Mouse (Mus musculus) heart, postnatal 4 days (tissue): ENCODE data around the gene D430042O09Rik. TPM values are rescaled to one million over a fixed set of nuclear protein-coding genes. Genes with fewer than 3 reads are reported as not detected.

Source experiments
- DNase-seq: peaks from one replicate; pipeline ENCODE4 v3.0.0; 2021
- total RNA-seq, 2 experiments: library from RNA; stranded (reverse); gene quantifications; 2 replicates each; pipeline ENCODE4 v1.2.3; 2021

The D430042O09Rik gene
- total RNA-seq, 2 experiments from 2014 or later = 19.0 to 20.6 TPM

DNA sequence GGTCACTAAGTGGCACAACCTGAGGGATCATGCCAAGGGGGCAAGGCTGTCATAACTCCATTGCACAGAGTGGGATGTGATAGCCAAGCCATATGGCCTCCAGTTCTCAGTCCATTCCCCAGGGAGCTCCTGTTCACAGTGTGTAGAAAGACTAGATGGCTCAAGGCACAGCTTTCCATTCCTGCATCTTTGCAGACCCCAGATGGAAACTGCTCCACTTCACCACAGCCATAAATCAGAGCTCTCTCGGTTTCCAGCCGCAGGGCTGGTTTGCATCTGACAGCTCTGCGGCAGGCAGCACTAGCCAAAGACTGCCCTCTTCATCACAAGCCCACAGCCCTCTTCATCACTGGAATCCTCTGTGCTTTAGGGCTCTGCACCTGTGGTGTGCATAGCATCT, 108.0 kb downstream of the D430042O09Rik start:
- no peak for DNase-seq

DNA sequence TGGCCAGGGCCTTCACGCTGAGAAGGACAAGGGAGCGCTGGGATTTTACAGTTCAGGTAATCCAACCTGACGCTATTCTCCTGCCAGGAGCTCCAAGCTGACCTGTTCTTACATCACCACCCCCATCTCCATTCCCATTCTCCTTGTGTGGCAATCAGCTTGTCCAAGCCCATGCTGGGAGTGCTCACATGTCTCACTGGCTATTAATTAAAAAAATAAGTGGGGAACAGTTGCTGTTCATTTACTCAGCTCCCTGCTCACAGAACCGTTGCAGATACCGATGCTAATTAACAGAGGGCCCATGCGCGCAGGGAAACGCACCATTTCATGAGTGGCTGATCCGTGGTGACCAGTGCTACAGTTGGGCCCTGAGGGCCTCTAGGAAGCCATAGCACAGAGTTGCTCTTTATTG, 110.6 kb downstream of the D430042O09Rik start:
- DNase-seq = no peak

DNA sequence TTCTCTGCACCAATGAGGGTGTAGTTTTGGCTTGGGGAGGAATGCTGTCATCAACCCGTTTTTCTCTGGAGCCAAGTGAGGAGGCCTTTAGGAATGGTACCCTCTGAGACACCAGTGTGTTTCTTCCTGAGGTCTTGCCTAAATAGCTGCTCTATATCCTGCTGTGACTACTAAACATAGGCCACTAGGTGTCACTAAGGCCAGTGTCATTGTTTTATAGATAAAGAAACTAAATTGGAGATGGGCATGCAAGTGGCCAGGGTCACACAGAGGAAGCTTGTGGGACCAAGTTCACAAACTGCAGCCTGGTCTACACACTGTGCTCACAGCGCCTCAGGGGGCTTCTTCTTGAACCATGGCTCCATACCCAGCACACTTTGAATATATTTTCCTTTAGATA, 112.5 kb downstream of the D430042O09Rik start:
- no peak for DNase-seq

- DNase-seq = no peak
Observed at GRCm38 (mm10) chr7:125826425-125826824, 118.7 kb downstream of the D430042O09Rik start.

DNA sequence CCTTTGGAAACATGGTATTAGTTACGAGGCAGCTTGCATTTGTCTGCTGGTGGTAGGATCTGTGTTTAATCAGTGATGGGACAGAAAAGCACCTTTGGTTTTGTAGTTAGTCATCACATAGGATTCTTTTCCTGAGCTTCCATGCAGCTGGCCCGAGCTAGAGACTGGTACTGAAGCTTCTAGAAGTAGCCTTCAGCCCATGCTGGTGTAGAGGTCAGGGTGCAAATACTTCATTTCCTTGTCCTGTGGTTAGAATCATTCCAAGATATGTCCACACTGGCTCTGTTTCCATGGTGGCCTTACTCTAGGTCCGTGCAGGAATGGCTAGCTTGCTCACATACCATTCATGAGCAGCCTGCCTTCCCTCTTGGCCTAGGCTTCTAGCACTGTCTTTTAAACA, 119.2 kb downstream of the D430042O09Rik start:
- no peak for DNase-seq

GRCm38 (mm10) chr7:125827420-125827819, 119.7 kb downstream of the D430042O09Rik start:
- DNase-seq = peak; percentile 29

DNA sequence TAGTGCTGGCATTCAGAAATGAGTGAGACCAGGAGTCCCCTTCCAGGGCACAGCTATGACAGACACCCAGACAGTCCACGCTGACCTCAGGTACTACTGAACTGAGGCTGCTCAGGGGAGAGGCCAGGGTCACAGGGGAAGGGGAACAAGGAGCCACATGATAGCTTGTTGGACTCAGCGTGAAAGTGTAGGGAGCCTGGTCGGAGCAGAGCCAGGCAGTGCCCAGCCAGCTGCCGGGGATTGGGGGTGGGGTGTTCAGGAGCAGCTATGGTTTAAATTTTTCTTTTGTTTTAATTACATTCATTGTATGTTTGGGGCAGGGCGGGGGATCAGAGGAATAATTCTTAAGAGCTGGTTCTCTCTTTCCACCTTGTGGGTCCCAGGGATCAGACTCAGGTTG, 120.9 kb downstream of the D430042O09Rik start:
- DNase-seq = peak; percentile 25

DNA sequence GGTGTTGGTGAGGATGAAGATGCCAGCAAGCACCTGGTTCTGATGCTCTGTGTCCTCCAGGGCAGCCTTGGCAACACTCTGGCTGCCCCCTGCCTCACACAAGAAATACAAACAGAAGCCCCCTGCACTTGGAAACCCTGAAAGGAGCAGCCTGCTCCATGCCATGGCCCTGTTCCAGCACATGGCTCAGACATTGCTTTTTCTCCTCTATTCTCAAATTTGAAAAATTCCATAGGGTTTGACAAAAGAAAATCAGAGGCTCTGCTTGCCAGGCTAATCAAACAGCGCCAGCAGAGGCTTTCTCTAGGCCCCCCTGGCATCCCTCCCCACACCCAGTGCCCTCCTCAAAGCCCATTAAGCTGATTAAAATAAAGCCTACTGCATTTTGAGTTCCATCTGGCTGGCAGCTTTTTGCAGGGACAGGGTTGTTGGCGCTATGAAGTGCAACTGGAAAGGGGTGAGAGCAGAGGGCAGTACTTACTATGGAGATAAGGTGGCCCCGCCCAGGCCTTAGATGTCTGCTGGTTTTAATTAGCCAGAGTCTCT, 121.5 kb downstream of the D430042O09Rik start:
- peak; percentile 60 for DNase-seq

DNA sequence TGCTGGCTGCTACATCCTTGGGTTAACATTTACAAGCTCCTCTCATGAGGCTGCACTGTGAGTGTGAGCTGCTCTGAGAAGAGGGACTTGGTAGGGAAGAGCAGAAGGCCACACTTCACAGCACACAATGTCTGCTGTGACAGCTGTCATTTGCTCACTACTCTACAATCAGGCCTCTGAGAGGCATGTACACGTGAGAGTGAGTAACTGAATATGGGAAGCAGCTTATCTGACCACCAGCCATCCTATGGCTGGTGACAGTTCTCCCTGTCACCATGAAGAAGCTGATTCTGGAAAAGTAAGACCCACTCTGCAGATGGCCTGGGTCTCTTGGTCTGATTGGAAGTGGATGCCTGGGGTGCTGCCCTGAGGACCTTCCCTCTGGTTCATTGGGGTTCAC, 125.1 kb downstream of the D430042O09Rik start:
- no peak for DNase-seq

DNA sequence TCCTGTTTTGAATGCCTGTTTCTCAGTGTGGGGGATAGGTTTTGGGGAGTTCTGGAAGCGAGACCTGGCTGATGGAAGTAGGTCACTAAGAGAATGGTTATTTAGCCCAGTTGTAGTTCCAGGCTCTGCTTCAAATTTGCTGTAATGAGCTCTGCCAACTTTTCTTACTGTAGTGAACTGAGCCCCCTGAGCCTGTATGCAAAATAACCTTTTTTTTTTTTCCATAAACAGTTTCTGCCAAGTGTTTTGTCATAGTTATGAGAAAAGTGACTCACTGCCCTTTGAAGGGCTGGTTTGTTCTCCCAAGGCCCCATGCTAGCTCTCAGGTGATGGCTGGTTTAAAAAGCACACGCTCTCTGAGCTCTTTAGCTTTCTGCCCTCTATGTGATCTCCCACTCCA, 125.8 kb downstream of the D430042O09Rik start:
- DNase-seq = no peak

GRCm38 (mm10) chr7:125838078-125838742, 130.5 kb downstream of the D430042O09Rik start:
- DNase-seq = no peak

DNA sequence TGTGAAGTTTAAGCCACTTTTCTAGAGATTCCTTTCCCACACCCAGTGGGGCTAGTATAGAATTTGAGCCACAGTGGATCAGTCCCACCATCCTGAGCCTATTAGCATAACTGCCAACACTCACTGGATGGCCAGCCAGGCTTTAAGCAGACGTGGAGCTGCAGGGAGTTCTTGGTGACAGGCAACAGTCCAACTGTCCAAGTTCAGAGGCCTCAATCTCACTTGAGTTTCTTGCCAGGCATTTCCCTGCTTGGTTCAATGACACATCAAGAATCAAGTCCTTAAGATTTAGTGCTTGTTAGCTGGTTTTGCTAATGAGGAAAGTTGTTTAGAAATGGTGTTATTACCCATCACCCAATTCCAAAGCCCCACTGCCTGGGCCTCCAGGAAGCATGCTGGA, 137.9 kb downstream of the D430042O09Rik start:
- no peak for DNase-seq

GRCm38 (mm10) chr7:125846866-125847527, 139.3 kb downstream of the D430042O09Rik start:
- peak; percentile 60 for DNase-seq

DNA sequence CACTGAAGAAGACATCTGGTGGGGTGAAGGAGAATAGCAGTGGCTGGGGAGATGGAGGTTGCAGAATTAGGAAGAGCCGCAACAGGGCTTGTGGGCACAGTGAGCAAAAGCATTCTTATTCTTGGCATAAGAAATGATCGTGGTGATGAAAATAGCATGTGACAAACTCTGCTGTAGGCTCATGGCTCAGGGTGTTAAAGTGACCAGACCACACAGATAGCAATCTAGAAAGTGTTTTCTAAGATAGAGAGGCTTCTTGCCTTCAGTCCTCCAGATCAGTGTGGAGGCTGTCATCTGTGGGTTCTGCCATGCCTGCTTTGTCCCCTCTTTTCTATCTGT, 139.8 kb downstream of the D430042O09Rik start:
- DNase-seq = no peak

DNA sequence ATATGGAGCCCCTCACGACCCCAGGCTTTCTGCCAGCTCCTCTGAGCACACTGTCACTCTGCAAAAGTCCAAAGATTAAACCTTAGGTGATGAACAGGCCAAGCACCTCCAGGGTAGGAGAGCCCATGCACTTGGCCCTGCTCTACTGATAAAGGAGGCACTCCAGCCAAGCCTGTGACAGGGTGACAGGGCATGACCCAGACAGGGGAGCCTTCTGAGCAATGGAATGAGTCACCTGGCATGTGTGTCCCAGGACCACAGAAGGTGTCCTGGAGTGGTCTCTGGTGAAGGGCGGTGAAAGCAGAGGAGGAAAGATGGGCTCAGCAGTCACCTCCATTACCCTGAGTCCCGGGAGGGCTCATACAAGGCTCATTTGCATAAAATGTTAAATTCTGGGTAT, 151.9 kb downstream of the D430042O09Rik start:
- no peak for DNase-seq

DNA sequence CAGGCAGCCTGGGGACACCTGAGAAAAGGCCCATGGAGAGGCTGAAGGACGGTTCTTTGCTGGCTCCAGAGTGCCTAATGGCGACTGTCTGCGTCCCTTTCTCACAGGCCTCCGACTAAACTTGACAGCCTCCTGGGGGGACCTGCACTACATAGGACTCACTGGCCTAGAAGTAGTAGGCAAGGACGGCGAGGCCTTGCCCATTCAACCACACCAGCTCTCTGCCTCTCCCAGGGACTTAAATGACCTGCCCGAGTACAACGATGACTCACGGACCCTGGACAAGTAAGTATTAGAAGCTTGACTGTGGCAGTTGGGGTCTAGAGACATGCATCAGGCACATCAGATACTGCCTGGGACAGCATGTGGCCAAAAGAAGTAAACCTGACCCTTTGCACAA, 152.7 kb downstream of the D430042O09Rik start:
- DNase-seq = no peak

- no peak for DNase-seq
Observed at GRCm38 (mm10) chr7:125864026-125864425, 156.3 kb downstream of the D430042O09Rik start.

GRCm38 (mm10) chr7:125865234-125865633, 157.5 kb downstream of the D430042O09Rik start:
- DNase-seq = no peak

DNA sequence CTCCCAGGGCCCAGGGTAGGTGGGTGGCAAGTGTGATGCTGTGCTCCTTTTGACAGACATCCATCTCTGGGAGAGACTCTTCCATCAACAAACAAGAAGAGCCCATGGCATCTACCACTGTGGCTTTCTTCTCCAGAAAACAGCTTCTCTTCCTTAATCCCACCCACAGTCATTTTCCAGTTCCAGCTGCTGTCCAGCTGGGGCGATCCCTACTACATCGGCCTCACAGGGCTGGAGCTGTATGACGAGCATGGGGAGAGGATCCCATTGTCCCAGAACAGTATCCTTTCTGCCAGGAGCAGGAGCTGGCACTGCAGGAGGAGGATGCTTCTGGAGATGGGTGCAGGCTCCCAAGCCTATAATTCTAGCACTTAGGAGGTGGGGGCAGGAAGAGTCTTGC, 160.9 kb downstream of the D430042O09Rik start:
- DNase-seq = no peak

GRCm38 (mm10) chr7:125871404-125872201, 163.9 kb downstream of the D430042O09Rik start:
- no peak for DNase-seq

- no peak for DNase-seq
Observed at GRCm38 (mm10) chr7:125872202-125872580, 164.5 kb downstream of the D430042O09Rik start.

GRCm38 (mm10) chr7:125872874-125873273, 165.2 kb downstream of the D430042O09Rik start:
- no peak for DNase-seq

- DNase-seq = no peak
Observed at GRCm38 (mm10) chr7:125873971-125874495, 166.3 kb downstream of the D430042O09Rik start.
